Mouse (Mus musculus) left cerebral cortex, postnatal 4 days (tissue): ENCODE measurements around the gene Arpp21. TPM values are rescaled to one million over a fixed set of nuclear protein-coding genes. Genes with fewer than 3 reads are reported as not detected.
A peak's percentile ranks its signal among the peaks of the same experiment; 100 is the strongest.

Source experiments
- DNase-seq: peaks from one replicate; pipeline ENCODE4 v3.0.0-alpha.2; 2022
- intact Hi-C: fragments of 180-260 bp; cut with DNase I; formaldehyde crosslinking; loops from one replicate; pipeline ENCODE4 v1.15.1; 2025
- total RNA-seq, 2 experiments: library from RNA; stranded (reverse); gene quantifications; 2 replicates each; pipeline ENCODE4 v1.2.3; 2021

Gene Arpp21
- total RNA-seq = 100 to 1,000 TPM; 459 to 577 TPM

DNA sequence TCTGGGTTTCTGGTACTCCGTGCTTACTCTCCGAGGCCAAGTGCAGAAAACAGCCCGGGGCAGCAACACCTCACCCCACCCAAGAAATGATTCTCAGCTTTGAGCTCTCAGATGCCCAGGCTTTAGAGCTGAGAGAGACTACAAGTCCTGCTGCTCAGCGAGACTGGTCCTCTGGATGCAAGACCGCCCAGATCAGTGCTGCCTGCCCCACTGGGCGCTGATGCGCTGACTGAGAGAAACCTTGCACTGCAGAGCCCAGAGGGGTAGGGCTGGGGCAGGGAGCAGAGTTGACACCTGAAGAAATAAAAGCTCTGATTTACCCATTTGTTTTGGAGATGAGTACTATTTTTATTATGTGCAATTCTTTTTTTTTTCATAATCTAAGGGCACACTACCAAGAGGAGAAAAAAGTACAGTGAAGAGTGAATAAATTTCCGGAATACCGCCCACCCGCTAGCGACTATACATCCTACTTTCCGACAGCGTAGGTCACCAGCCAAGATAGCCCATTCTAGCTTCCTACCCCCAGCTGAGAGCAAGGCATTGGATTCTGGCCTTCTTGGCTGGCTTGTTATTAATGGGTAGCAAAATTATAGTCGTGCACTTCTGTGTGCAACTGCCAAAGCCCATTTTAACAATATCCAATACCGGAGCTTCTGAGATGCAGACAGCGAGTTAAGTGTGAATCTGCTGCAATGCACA, at the start of gene Arpp21:
TSS of gene Arpp21 (minus strand) at position 243 of the 702 bp plus-strand sequence.
- intact Hi-C loops = loop anchor here (10.0 kb wide), 2 partner anchors 209 to 1399 kb away; no protein-coding TSS in a partner anchor
- DNase-seq = peak; percentile 55

DNA sequence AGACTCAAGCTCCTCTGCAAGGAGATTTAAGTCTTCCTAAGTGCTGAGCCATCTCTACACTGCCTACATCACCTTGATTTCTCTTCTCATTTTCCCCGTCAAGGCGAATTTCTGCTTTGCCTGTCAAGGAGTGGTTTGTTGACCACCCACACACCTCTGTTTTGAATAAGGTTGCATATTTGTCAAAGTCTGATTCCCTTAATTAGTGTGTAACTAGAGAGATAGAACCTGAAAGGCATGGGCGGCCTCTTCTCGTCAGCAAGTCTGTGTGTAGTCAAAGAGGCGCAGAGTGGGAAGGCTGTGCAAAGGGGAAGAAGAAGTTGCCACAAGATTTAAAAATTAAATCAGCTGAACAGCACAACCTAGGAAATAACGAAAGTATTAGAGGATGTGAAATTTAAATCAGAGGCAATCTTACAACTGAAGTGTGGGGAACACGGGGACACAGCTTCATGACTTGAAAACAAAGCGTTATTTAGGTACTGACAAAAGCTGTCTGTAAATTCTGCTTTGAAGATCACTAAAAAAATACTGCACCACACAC, 36.8 kb upstream of the Arpp21 start:
- no peak for DNase-seq

GRCm38 (mm10) chr9:112264982-112265641, 29.4 kb upstream of the Arpp21 start:
- intact Hi-C loops = no loop called here
- no peak for DNase-seq

More for the DNA sequence above, 36.8 kb upstream of the Arpp21 start:
- intact Hi-C loops = no loop called here

GRCm38 (mm10) chr9:112261986-112262901, 26.5 kb upstream of the Arpp21 start:
- intact Hi-C loops = no loop called here
- DNase-seq = no peak

DNA sequence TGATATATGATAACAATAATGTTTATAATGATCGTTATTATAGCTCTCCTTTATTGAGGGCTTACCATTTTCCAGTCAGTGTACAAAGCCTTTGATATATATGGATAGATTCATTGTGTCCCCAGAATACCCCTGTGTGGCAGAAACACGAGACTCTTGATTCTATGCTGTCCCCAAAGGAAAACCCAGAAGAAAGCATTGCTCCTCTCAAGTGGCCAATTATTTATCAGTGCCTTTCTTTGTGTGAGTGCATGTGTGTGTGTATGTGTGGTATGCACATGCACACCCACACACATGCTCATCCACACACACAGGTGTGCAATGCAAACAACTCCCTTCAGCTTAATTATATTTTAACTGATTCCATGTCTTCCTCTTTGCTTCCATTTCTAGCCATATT, 25.8 kb upstream of the Arpp21 start:
- intact Hi-C loops = no loop called here
- DNase-seq = no peak

DNA sequence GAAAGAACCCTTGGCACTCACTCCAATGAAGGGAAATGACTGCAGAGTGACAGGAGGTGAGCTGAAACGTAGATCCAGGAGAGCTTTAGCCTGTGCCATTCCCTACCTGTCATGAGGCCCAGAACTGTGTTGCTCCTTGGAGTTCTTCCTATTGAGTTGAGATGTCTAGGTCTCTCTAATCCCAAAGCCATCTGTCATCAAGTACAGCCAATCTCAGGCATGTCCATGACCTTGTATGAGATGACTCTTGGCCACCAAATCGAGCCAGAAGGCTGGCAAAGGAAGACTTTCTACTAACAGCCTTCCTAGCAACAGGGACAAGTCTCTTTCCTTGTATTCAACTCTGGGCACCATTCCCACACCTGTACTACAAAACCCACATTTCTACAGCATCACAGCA, 25.0 kb upstream of the Arpp21 start:
- DNase-seq = peak; percentile 42
- intact Hi-C loops = no loop called here

- peak; percentile 38 for DNase-seq
- intact Hi-C loops = no loop called here
Measured at GRCm38 (mm10) chr9:112258560-112258959, 22.8 kb upstream of the Arpp21 start.

- peak; percentile 60 for DNase-seq
- intact Hi-C loops = no loop called here
Measured at GRCm38 (mm10) chr9:112255971-112256370, 20.2 kb upstream of the Arpp21 start.

- intact Hi-C loops = no loop called here
- no peak for DNase-seq
Measured at GRCm38 (mm10) chr9:112253730-112254129, 18.0 kb upstream of the Arpp21 start.

GRCm38 (mm10) chr9:112251857-112252256, 16.1 kb upstream of the Arpp21 start:
- intact Hi-C loops = no loop called here
- no peak for DNase-seq

DNA sequence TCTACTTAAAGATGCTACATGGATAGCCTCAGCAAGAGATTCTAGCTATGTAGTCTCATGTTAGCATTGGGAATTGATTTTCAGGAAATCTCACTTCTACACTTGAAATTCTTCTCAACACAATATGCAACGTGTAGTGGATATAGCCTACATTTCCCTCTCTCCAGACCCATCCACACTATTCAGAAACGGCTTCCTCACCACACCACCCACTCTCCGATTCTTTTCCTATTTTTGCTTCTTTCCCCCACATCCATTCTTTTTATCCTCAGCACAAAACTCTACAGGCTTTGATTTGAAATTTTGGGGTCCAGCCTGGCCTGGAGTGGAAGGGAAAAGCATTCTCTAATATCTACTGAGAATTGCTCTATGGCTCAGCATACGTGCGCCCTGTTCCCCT, 15.6 kb upstream of the Arpp21 start:
- no peak for DNase-seq
- intact Hi-C loops = no loop called here

DNA sequence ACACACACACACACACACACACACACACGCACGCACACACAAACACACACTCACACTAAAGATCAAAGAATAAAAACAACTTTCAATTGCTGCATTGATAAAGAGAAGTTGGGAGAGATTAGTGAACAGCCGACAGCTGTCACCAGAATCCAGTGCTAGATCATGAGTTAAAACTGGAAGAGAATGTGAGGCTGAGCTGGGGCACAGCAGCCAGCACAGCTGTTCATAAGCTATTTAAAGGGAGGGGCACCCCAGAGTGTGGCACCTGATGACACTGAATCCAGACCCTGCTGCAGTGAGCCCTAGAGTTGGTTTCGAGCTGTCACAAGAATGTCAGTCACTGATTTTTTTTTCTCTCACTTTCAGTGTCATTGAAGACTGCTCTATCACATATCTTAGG, 14.0 kb upstream of the Arpp21 start:
- DNase-seq = no peak
- intact Hi-C loops = no loop called here

DNA sequence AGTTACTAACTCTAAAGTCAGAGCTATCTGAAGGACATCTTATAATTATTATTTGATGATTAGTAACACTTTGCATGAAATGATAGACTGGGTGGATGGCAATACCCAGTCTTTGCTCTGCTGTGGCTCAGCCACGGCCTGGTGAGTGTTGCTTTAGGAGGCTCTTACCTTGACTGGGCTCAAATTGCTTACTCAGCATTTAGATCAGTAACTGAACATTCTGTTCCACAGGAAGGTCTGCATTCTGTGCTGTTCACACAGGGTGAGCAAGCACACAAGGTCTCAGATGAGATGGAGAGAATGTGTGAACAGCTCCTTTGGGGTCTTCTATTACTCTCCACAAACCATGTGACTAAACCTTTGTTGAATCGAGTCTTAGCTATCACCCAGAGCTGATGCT, 11.4 kb upstream of the Arpp21 start:
- intact Hi-C loops = no loop called here
- no peak for DNase-seq

GRCm38 (mm10) chr9:112238168-112238567, 2.4 kb upstream of the Arpp21 start:
- no peak for DNase-seq
- intact Hi-C loops = loop anchor here (10.0 kb wide), 2 partner anchors 207 to 1397 kb away; no protein-coding TSS in a partner anchor

GRCm38 (mm10) chr9:112236551-112236950, 813 bp upstream of the Arpp21 start:
- no peak for DNase-seq
- intact Hi-C loops = loop anchor here (10.0 kb wide), 2 partner anchors 208 to 1398 kb away; no protein-coding TSS in a partner anchor

DNA sequence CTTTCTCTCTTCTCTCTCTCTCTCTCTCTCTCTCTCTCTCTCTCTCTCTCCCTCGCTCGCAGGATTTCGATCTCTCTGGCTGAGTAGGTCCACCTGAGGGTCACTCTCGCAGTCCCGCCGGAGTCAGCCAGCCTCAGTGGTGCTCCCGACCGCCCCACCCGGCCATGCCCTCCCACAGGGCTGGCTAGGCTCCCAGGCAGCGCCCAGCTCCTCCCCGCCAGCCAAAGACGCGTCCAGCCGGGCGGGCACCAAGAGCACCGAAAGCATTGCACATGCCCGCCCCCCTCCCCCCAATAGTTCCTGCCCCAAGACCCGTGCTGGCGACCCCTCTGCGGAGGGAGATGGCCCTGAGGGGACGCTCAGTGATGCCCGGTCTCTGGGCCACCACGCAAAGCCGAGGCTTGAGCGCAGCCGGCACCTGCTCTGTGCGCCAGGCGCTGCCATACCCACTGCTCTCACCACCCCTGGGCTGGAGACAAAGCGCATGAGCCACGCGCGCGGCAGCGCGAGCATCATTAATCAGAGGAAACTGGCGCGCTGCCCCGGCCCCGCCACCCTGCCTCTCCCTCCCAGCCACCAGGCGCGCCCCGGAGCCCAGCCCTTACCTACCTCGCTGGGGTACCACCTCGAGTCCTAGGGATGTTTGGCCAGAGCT, 570 bp downstream of the Arpp21 start:
- intact Hi-C loops = loop anchor here (10.0 kb wide), 2 partner anchors 210 to 1400 kb away; no protein-coding TSS in a partner anchor
- peak; percentile 91 for DNase-seq

GRCm38 (mm10) chr9:112234505-112235024, 1.2 kb downstream of the Arpp21 start:
- intact Hi-C loops = loop anchor here (10.0 kb wide), 2 partner anchors 210 to 1400 kb away; no protein-coding TSS in a partner anchor
- DNase-seq = peak; percentile 51

DNA sequence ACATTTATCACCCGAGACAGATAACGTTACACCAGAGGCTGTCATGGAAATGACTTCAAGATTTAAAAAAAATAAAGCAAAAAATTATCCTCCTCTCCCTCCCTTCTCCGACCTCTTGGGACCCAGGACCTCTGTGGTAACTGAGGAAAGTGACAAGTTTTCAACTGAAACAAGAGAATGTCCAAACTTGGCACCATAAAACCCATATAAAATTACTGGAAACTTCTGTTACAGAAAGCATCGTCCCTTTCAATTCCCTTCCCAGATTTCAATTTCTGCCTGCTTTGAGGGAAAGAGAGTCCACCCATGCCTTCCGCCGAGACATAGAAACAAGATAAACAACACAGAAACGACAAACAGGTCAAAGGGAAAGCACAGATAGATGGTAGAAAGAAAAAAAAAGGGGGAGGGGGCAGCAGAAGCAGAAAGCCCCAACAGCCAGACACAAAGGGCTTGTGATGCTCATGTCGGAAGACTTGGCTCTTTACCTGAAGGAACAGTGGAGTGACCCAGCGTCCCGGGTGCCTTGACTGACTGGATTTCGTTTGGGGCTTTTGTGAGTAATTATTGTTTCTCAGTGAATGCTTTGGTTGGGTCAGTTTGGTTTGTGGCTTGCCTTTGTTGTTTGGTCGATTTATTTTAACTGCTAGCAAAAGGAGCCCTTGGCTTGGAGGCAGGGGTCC, 1.8 kb downstream of the Arpp21 start:
- intact Hi-C loops = loop anchor here (10.0 kb wide), 2 partner anchors 211 to 1401 kb away; no protein-coding TSS in a partner anchor

GRCm38 (mm10) chr9:112233378-112233777, 2.4 kb downstream of the Arpp21 start:
- no peak for DNase-seq
- intact Hi-C loops = loop anchor here (10.0 kb wide), 2 partner anchors 211 to 1401 kb away; no protein-coding TSS in a partner anchor

More for the DNA sequence above, 1.8 kb downstream of the Arpp21 start:
- peak; percentile 24 for DNase-seq
